Mouse (Mus musculus): ENCODE measurements around the gene Cyp4v3. TPM values are rescaled to one million over a fixed set of nuclear protein-coding genes. Genes with fewer than 3 reads are reported as not detected.

The Cyp4v3 gene
- polyA plus RNA-seq (2017; shearing (Covaris generic)), result 11.7 TPM

GRCm38 (mm10) chr8:45332685-45333409, at the start of gene Cyp4v3:
TSS of gene Cyp4v3 (minus strand) at chr8:45333216.

GRCm38 (mm10) chr8:45381963-45382347, 48.9 kb upstream of the Cyp4v3 start, which contains the start of gene Fam149a:
TSS of gene Fam149a (minus strand) at chr8:45382291.

GRCm38 (mm10) chr8:45308366-45308765, 24.6 kb downstream of the Cyp4v3 start, which contains the start of gene Gm45753:
TSS of gene Gm45753 (minus strand) at chr8:45308466.

DNA sequence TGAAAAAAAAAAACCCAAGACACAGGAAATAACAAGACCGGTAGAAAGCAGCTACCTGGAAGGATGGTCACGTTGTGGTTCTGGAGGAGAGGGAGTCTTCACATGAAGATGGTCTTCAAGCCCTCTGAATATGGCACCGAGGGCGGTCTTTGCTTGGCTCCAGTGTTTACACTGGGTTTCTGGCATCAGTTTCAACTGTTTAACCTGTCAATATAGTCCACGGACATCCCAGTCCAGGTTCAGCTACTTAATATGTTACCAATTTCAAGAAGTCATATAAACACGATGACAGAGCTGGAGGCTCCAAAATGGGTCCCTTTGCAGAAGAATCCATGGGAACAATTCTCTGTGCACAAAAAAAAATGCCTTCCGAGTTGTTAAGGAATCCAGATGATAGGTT, 38.3 kb downstream of the Cyp4v3 start, which contains the start of gene Klkb1:
Gene Klkb1, minus strand, starts transcription at position 173 of the 400 bp plus-strand sequence.

GRCm38 (mm10) chr8:45261920-45262319, 71.1 kb downstream of the Cyp4v3 start, which contains the start of gene F11:
TSS of gene F11 (minus strand) at chr8:45262031.

Other genes starting within 250 kb of the Cyp4v3 start
- not detected for gene F11, start 71.2 kb downstream of the Cyp4v3 start, polyA plus RNA-seq (2017; shearing (Covaris generic))
- 0.16 TPM for gene Klkb1, start 38.4 kb downstream of the Cyp4v3 start, polyA plus RNA-seq (2017; shearing (Covaris generic))
- not detected for gene Gm45753, start 24.8 kb downstream of the Cyp4v3 start, polyA plus RNA-seq (2017; shearing (Covaris generic))
- 0.06 TPM for gene Fam149a, start 49.1 kb upstream of the Cyp4v3 start, polyA plus RNA-seq (2017; shearing (Covaris generic))
- gene Tlr3, start 77.9 kb upstream of the Cyp4v3 start, polyA plus RNA-seq (2017; shearing (Covaris generic)), result 0.19 TPM
- 0.26 TPM for gene Sorbs2, start 174.6 kb upstream of the Cyp4v3 start, polyA plus RNA-seq (2017; shearing (Covaris generic))